Mouse (Mus musculus) c-Kit-negative CD71-positive TER-119-positive erythroid progenitor cells, embryonic 14.5 days (primary cell): ENCODE results near the gene Pik3r2.
A peak's percentile ranks its signal among the peaks of the same experiment; 100 is the strongest.

Experiments used
- DNase-seq: peaks from one replicate; pipeline ENCODE4 v3.0.0-alpha.2; 2013; ENCODE audit warnings: low read depth, low spot score

Gene Pik3r2

GRCm38 (mm10) chr8:70801830-70802229, 25.3 kb upstream of the Pik3r2 start:
- no peak for DNase-seq

- no peak for DNase-seq
These were observed 24.6 kb upstream of the Pik3r2 start for GRCm38 (mm10) chr8:70801156-70801555.

GRCm38 (mm10) chr8:70800648-70801047, 24.1 kb upstream of the Pik3r2 start:
- DNase-seq: no peak

GRCm38 (mm10) chr8:70798281-70798680, 21.8 kb upstream of the Pik3r2 start:
- no peak for DNase-seq

- DNase-seq: peak; percentile 81
These were observed 20.9 kb upstream of the Pik3r2 start for GRCm38 (mm10) chr8:70797081-70798070.

GRCm38 (mm10) chr8:70796403-70797080, 20.0 kb upstream of the Pik3r2 start:
- DNase-seq: no peak

GRCm38 (mm10) chr8:70795370-70795769, 18.9 kb upstream of the Pik3r2 start:
- DNase-seq: no peak

- no peak for DNase-seq
These were observed 17.7 kb upstream of the Pik3r2 start for GRCm38 (mm10) chr8:70794215-70794614.

GRCm38 (mm10) chr8:70792700-70793099, 16.2 kb upstream of the Pik3r2 start:
- DNase-seq: peak; percentile 62

- peak; percentile 71 for DNase-seq
These were observed 15.6 kb upstream of the Pik3r2 start for GRCm38 (mm10) chr8:70791975-70792691.

GRCm38 (mm10) chr8:70791294-70791701, 14.8 kb upstream of the Pik3r2 start:
- no peak for DNase-seq

- no peak for DNase-seq
These were observed 14.3 kb upstream of the Pik3r2 start for GRCm38 (mm10) chr8:70790846-70791245.

GRCm38 (mm10) chr8:70789046-70789445, 12.5 kb upstream of the Pik3r2 start:
- no peak for DNase-seq

GRCm38 (mm10) chr8:70787941-70788667, 11.6 kb upstream of the Pik3r2 start:
- DNase-seq: no peak

- DNase-seq: no peak
These were observed 10.5 kb upstream of the Pik3r2 start for GRCm38 (mm10) chr8:70787051-70787445.

- DNase-seq: no peak
These were observed 10.0 kb upstream of the Pik3r2 start for GRCm38 (mm10) chr8:70786291-70787050.

GRCm38 (mm10) chr8:70780093-70780492, 3.6 kb upstream of the Pik3r2 start:
- no peak for DNase-seq

GRCm38 (mm10) chr8:70775851-70776495, 540 bp downstream of the Pik3r2 start:
- no peak for DNase-seq

GRCm38 (mm10) chr8:70775227-70775626, 1.3 kb downstream of the Pik3r2 start:
- no peak for DNase-seq

GRCm38 (mm10) chr8:70774740-70775139, 1.8 kb downstream of the Pik3r2 start:
- DNase-seq: no peak
